Mouse (Mus musculus): ENCODE results near the gene Vmac. TPM values are rescaled to one million over a fixed set of nuclear protein-coding genes. Genes with fewer than 3 reads are reported as not detected.

Vmac gene
- 6.5 TPM for polyA plus RNA-seq (2012; fragmentation: generic; extraction: Trizol)

- H3K36me3 ChIP-seq (ENCODE audit: control insufficient read depth, insufficient read depth) = no peaks in the 10 kb centered on the region
- peak within 1 kb of the TSS; percentile 77 for H3ac ChIP-seq (ENCODE audit: control insufficient read depth, insufficient read length)
- no peaks in the 10 kb centered on the region for H3K27me3 ChIP-seq (ENCODE audit: control insufficient read depth, insufficient read depth, insufficient read length)
- peaks cover 22% of the 10 kb centered on the region for H3K79me2 ChIP-seq (ENCODE audit: control insufficient read depth, insufficient read depth)
- H3K4me3 ChIP-seq = peak within 1 kb of the TSS; percentile 93
- H3K4me2 ChIP-seq (ENCODE audit: low read depth) = peak within 1 kb of the TSS; percentile 93
- peak; percentile 96 for TF ChIP-seq POLR2A (IDR thresholded peaks at IDR 0.05; ENCODE audit: insufficient read length, low read depth)
- TF ChIP-seq TCF12 (IDR thresholded peaks at IDR 0.05; ENCODE audit: insufficient read depth, poor library complexity, severe bottlenecking) = no peak
- no peak for TF ChIP-seq MAX (IDR thresholded peaks at IDR 0.05; ENCODE audit: low read depth)
- TF ChIP-seq SRF (IDR thresholded peaks at IDR 0.05; ENCODE audit: control insufficient read depth, insufficient read length, low read depth) = no peak
- no peak for TF ChIP-seq MYOG (IDR thresholded peaks at IDR 0.05; ENCODE audit: control insufficient read depth in 1 of 3, insufficient read depth in 1 of 3, insufficient read length in 2 of 3, low read depth in 2 of 3)
- no peak for TF ChIP-seq TCF3 (IDR thresholded peaks at IDR 0.05; ENCODE audit: insufficient read length, low read depth)
- no peak for TF ChIP-seq REST (IDR thresholded peaks at IDR 0.05; ENCODE audit: insufficient read depth, insufficient read length)
- no peak for TF ChIP-seq E2F4 (IDR thresholded peaks at IDR 0.05; ENCODE audit: insufficient read depth)
- no peak for TF ChIP-seq CEBPB (IDR thresholded peaks at IDR 0.05; ENCODE audit: insufficient read depth, poor library complexity, severe bottlenecking)
- TF ChIP-seq POLR2AphosphoS2 (IDR thresholded peaks at IDR 0.05; ENCODE audit: insufficient read length, low read depth) = peak; percentile 89
- peak in 1 of 3 experiments; percentile 8 for TF ChIP-seq MYOD1 (IDR thresholded peaks at IDR 0.05; ENCODE audit: control insufficient read depth in 1 of 3, insufficient read length in 2 of 3, low read depth in 2 of 3)
- TF ChIP-seq USF1 (IDR thresholded peaks at IDR 0.05; ENCODE audit: low read depth) = no peak
These were observed at the start of gene Vmac, which contains the start of gene Ndufa11 for GRCm38 (mm10) chr17:56717363-56718058. Vmac (minus strand) TSS chr17:56718022. Ndufa11 (plus strand) TSS chr17:56717767.

GRCm38 (mm10) chr17:56766631-56767405, 49.0 kb upstream of the Vmac start:
- no peak overlapping the region for H3K4me2 ChIP-seq (ENCODE audit: low read depth)
- TF ChIP-seq CEBPB (IDR thresholded peaks at IDR 0.05; ENCODE audit: insufficient read depth, poor library complexity, severe bottlenecking) (no peak), POLR2AphosphoS2 (IDR thresholded peaks at IDR 0.05; ENCODE audit: insufficient read length, low read depth) (no peak), POLR2A (IDR thresholded peaks at IDR 0.05; ENCODE audit: insufficient read length, low read depth) (no peak), E2F4 (IDR thresholded peaks at IDR 0.05; ENCODE audit: insufficient read depth) (no peak), SRF (IDR thresholded peaks at IDR 0.05; ENCODE audit: control insufficient read depth, insufficient read length, low read depth) (no peak), REST (IDR thresholded peaks at IDR 0.05; ENCODE audit: insufficient read depth, insufficient read length) (no peak), TCF3 (IDR thresholded peaks at IDR 0.05; ENCODE audit: insufficient read length, low read depth) (no peak), USF1 (IDR thresholded peaks at IDR 0.05; ENCODE audit: low read depth) (no peak), TCF12 (IDR thresholded peaks at IDR 0.05; ENCODE audit: insufficient read depth, poor library complexity, severe bottlenecking) (no peak), MAX (IDR thresholded peaks at IDR 0.05; ENCODE audit: low read depth) (no peak), MYOD1 (IDR thresholded peaks at IDR 0.05; ENCODE audit: control insufficient read depth in 1 of 3, insufficient read length in 2 of 3, low read depth in 2 of 3) (no peak), MYOG (IDR thresholded peaks at IDR 0.05; ENCODE audit: control insufficient read depth in 1 of 3, insufficient read depth in 1 of 3, insufficient read length in 2 of 3, low read depth in 2 of 3) (no peak)
- no peaks in the 10 kb centered on the region for H3K36me3 ChIP-seq (ENCODE audit: control insufficient read depth, insufficient read depth)

GRCm38 (mm10) chr17:56765431-56765830, 47.6 kb upstream of the Vmac start:
- Histone ChIP-seq H3K36me3 (ENCODE audit: control insufficient read depth, insufficient read depth) (no peaks in the 10 kb centered on the region), H3K79me2 (ENCODE audit: control insufficient read depth, insufficient read depth) (no peaks in the 10 kb centered on the region), H3ac (ENCODE audit: control insufficient read depth, insufficient read length) (peak overlapping the region; percentile 36), H3K4me3 (peak overlapping the region; percentile 73), H3K27me3 (ENCODE audit: control insufficient read depth, insufficient read depth, insufficient read length) (no peaks in the 10 kb centered on the region), H3K4me2 (ENCODE audit: low read depth) (peak overlapping the region; percentile 91)
- TF ChIP-seq MAX (IDR thresholded peaks at IDR 0.05; ENCODE audit: low read depth) (no peak), TCF12 (IDR thresholded peaks at IDR 0.05; ENCODE audit: insufficient read depth, poor library complexity, severe bottlenecking) (no peak), CEBPB (IDR thresholded peaks at IDR 0.05; ENCODE audit: insufficient read depth, poor library complexity, severe bottlenecking) (no peak), REST (IDR thresholded peaks at IDR 0.05; ENCODE audit: insufficient read depth, insufficient read length) (no peak), MYOG (IDR thresholded peaks at IDR 0.05; ENCODE audit: control insufficient read depth in 1 of 3, insufficient read depth in 1 of 3, insufficient read length in 2 of 3, low read depth in 2 of 3) (no peak), USF1 (IDR thresholded peaks at IDR 0.05; ENCODE audit: low read depth) (no peak), POLR2A (IDR thresholded peaks at IDR 0.05; ENCODE audit: insufficient read length, low read depth) (no peak), E2F4 (IDR thresholded peaks at IDR 0.05; ENCODE audit: insufficient read depth) (no peak), TCF3 (IDR thresholded peaks at IDR 0.05; ENCODE audit: insufficient read length, low read depth) (no peak), POLR2AphosphoS2 (IDR thresholded peaks at IDR 0.05; ENCODE audit: insufficient read length, low read depth) (no peak), MYOD1 (IDR thresholded peaks at IDR 0.05; ENCODE audit: control insufficient read depth in 1 of 3, insufficient read length in 2 of 3, low read depth in 2 of 3) (no peak), SRF (IDR thresholded peaks at IDR 0.05; ENCODE audit: control insufficient read depth, insufficient read length, low read depth) (no peak)

More at GRCm38 (mm10) chr17:56766631-56767405, 49.0 kb upstream of the Vmac start:
- no peaks in the 10 kb centered on the region for H3K27me3 ChIP-seq (ENCODE audit: control insufficient read depth, insufficient read depth, insufficient read length)
- no peaks in the 10 kb centered on the region for H3K79me2 ChIP-seq (ENCODE audit: control insufficient read depth, insufficient read depth)
- no peak overlapping the region for H3K4me3 ChIP-seq
- H3ac ChIP-seq (ENCODE audit: control insufficient read depth, insufficient read length) = no peak overlapping the region
